Mouse (Mus musculus): ENCODE data around the gene Nf1.

The Nf1 gene

GRCm38 (mm10) chr11:79530774-79531173, 191.3 kb downstream of the Nf1 start:
- DNase-seq: no peak

GRCm38 (mm10) chr11:79531485-79531884, 192.0 kb downstream of the Nf1 start:
- DNase-seq: no peak

DNA sequence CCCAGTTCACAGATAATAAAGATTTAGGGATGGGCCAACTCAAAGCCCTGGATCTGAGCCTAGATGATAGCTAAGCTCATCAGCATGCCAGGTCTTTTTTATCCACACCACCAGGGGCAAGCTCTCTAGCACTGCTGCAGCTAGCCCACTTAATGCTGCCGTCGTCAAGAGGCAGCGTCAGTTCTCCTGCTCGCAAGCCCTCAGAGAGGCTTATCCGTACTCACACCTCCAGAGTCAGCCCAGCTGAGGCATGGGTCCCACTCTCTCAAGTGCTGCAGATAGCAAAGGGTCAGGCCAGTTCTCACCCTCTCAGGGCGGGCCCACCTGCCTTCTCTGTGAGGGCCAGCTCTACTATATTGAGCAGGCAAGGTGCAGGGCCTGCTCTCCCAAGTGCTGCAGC, 193.8 kb downstream of the Nf1 start:
- no peak for DNase-seq

- peak; percentile 49 for DNase-seq
Measured at GRCm38 (mm10) chr11:79533950-79534690, 194.6 kb downstream of the Nf1 start.

DNA sequence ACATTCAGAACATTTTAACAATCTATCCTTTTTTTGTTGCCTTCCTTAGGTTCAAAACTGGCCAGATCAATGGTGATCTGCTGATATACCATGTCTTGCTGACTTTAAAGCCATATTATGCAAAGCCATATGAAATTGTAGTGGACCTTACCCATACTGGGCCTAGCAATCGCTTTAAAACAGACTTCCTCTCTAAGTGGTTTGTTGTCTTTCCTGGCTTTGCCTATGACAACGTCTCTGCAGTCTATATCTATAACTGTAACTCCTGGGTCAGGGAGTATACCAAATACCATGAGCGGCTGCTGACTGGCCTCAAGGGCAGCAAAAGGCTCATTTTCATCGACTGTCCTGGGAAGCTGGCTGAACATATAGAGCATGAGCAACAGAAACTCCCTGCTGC, 196.1 kb downstream of the Nf1 start:
- DNase-seq: no peak

GRCm38 (mm10) chr11:79536293-79536692, 196.8 kb downstream of the Nf1 start:
- no peak for DNase-seq

- no peak for DNase-seq
Measured at GRCm38 (mm10) chr11:79552622-79553021, 213.1 kb downstream of the Nf1 start.

- DNase-seq: no peak
Measured at GRCm38 (mm10) chr11:79560536-79560935, 221.0 kb downstream of the Nf1 start.

- DNase-seq: no peak
Measured at GRCm38 (mm10) chr11:79563493-79563892, 224.0 kb downstream of the Nf1 start.

GRCm38 (mm10) chr11:79566947-79567346, 227.5 kb downstream of the Nf1 start:
- DNase-seq: no peak

DNA sequence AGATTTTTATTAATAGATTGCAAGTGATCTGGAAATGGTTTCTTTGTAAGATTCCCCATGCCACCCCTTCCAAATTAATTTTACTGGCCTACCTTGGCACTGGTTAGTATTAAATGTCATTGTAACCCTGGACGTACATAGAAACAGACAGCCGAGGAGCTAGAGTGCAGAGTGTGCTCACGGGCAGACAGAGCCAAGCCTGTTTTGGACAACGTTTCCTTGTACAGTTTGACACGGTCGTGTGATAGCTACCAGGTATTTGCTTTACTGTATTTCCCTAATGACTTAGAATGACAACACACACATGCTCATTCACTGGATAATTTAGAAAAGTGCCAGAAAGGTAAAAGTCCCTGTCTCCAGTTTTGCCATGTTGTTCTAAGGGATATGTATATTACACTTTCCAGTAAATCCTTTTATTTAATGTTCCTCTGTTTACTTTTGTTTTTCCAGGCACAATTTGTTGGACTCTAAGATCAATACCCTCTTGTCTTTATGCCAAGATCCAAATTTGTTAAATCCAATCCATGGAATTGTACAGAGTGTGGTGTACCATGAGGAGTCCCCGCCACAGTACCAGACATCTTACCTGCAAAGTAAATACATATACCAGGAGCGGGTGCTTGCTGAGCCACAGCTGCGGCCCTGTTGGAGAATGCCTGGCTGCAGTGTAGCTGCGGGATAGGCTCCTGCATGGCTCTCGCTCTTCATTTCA, 228.9 kb downstream of the Nf1 start:
- DNase-seq: no peak

- DNase-seq: no peak
Measured at GRCm38 (mm10) chr11:79570319-79570718, 230.8 kb downstream of the Nf1 start.

DNA sequence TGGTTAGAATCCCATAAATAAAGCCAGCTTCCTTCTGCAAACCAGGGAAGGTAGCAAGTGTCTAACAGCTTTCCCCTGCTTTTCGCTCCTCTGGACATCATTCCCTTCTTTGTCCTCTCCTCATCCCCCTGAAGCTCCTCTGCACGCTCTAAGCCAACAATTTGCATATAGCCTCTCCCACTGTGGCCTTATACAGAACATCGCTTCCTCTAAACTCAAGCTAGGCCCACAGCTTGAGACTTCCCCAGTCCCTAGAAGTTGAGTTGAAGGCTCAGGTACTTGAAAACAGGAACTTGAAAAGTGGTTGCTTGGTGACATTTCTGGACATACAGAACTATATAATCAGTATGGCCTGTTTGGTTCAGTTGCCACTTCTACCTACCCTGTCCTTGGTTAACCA, 234.3 kb downstream of the Nf1 start:
- no peak for DNase-seq

DNA sequence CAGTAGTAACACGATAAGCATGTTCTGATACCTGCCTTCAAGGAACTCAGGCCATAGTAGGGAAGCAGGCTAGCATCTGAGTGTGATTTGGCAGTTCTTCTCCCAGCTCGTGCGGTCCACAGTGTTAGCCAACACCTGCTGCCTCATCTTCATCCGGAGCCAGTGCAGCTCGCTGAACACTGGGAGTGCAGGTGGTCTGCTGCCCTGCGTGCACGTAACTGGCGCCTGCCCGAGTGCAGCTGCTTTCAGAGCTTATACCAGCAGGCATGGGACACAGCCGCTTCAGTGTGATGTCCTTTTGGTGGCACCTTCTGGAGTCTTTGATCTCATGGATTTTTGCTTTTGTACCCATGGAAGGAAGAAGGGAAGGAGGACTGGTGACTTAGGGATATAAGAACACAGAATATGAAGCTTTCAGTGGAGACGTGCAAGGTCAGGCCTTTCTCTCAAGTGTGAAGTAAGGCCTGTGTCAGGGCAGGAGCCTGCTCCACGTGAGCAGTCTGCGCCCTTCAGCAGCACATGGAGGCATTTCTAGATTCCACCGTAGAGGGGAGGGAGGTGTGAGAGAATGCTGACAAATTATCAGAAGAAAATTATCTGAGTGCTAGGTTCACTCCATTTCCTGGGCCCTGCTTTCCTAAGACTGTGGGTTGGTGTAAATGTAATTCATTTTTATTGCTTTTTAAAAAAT, 236.0 kb downstream of the Nf1 start:
- no peak for DNase-seq

DNA sequence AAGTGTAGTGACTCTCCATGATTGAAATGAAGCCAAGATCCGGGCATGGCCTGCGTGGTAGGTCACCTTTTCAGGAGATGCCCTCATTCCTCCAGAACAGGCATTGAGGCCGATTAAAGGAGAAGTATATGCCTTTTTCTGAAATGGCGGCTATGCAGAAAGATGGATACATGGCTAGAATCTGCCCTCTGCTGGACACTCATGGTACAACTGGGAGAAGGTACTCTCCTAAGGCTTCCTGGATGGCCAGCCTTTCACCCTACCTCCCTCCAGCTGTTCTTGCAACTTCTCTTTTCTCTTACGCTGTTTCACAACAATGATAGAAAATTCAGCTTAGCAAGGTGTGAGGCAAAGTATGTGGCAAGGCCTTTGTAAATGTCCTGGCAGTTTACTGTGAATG, 238.2 kb downstream of the Nf1 start:
- peak; percentile 65 for DNase-seq

DNA sequence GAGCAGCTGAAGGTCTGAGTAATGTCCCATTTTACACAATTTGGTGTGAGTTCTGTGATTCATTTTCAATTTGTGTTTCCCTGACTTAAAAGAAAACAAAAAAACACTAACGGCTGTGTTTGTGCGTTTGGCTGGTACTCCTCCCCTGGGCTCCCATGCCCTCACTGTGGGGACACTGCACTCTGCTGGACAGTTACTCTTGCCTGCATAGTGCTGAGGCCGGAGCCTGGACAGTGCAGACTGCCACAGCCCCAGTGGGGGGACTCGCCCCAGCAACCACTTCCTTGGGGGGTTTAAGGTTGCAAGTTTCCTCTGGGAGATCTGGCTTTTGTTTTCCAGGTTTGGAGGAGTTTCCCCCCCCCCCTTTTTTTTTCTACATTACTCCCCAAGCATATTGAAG, 241.2 kb downstream of the Nf1 start:
- DNase-seq: no peak

DNA sequence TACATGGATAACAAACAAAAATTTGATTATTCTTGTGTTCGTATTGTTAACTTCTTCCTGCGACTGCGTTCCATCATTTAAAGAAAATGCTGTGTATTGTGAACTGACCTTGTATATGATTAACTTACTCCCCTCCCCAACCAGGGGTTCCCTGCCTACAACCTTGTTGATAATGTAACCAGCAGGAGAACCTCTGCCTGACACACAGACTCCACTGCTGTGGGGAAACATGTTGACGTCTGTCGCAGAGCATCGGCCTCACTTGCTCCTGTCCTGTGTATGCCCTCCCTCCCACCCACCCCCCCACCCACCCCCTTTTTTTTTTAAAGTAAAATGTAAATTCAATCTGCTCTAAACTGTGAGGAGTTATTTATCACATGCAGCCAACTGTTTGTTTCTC, 241.8 kb downstream of the Nf1 start:
- DNase-seq: no peak

DNA sequence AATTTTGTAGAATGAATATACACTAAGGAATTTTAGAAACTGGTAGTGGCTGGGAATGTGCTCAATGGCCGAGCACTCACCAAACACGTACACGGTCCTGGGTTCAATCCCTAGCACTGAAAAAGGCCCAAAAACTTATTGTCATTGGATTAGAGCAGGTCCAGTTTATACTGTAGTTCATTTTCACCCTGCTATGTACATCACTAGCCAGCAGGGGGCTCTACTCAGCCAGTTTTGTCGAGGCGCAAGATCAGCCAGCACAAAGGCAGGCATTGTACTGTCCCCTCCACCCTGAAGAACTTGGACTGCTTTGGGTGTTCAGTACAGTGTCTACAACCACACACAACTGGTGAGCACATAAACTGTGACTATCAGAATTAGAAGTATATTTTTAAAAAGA, 244.7 kb downstream of the Nf1 start:
- DNase-seq: peak; percentile 72

DNA sequence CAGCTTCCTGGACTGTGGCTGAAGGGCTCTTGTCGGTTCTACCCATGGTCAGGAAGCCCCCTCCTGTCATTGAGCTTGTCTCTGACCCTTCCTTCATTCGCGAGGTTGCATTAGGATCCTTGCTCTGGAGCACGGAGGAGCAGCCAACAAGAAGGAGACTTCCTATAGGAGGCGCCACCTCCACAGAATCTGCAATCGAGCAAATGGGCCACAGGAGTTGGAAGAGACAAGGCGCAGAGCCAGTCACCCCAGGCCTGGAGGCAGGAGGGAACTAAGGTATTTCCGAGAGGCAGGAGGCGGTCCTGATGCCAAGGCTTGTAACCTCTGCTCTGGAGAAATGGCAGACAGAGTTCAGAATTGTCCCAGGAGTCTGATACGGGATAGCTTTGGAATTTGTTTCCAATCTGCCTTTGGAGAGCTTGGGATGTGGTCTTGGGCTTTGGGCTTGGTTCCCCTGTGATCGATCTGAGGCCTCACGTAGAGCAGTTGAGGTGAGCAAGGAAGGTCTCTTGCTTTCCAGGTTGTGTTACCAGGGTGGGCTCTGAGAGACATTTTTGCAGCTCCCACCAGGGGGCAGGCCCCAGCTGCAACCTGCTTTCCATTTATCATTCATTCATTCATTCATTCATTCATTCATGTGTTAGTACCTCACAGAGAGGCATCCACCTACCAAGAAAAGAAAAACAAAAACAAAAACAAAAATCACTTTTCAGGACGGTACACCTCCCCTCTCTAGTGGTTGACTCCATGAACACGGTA, 250.0 kb downstream of the Nf1 start:
- peak; percentile 46 for DNase-seq

DNA sequence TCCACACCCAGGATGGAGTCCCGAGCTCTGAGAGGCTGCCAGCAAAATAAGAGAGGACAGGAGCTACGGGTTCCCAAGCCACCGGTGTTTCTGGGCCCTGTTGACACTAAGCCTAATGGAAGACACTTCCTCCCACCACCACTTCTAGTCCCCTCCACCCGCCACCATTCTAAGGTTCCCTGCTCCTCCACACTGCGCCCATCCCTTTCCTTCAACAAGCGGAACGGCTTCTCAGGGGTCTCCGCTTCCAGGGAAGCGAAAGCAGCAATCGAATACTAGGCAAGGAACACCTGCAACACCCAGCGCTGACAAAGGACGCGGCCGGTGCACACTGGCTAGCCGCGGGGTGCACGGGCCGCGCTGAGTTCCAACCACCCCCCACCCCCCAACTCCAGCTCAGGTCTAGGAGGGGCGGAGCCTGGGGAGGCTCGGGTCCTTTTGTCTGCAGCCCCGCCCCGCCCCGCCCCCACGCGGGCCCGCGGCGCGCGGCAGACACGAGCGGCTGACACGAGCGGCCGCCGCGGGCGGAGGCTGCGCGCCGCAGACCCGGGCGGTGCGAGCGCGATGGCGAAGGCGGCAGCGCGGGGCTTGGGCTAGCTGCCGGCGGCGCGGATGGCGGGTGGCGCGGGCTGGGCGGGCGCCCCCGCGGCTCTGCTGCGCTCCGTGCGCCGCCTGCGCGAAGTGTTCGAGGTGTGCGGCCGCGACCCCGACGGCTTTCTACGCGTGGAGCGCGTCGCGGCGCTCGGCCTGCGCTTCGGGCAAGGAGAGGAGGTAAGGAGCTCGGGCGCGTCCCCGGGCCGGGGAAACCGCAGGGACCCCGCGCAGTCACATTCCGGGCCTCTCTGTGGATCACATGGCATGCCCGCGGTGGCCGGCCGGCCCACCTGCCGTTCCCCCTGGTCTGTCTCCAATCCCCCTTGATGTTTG, 251.4 kb downstream of the Nf1 start, which contains the start of gene Rab11fip4:
TSS of gene Rab11fip4 (plus strand) at position 549 of the 927 bp plus-strand sequence.
- no peak for DNase-seq

- DNase-seq: no peak
Measured at GRCm38 (mm10) chr11:79591591-79591975, 252.1 kb downstream of the Nf1 start.

GRCm38 (mm10) chr11:79593495-79593894, 254.0 kb downstream of the Nf1 start:
- no peak for DNase-seq
